Mouse (Mus musculus) right cerebral cortex, postnatal 4 days (tissue): ENCODE data around the gene Scgb1b17.
"Not testable (repeated sequence)": the region's sequence is repeated elsewhere in the genome, so short reads cannot be mapped to it uniquely, and the experiment has no call there.

ENCODE experiments used
- DNase-seq: peaks from one replicate; pipeline ENCODE4 v3.0.0-alpha.2; 2022

Gene Scgb1b17

GRCm38 (mm10) chr7:33063149-33063548 lies at the start of gene Scgb1b17:
TSS of gene Scgb1b17 (plus strand) at chr7:33063449.
- DNase-seq = not testable (repeated sequence)

DNA sequence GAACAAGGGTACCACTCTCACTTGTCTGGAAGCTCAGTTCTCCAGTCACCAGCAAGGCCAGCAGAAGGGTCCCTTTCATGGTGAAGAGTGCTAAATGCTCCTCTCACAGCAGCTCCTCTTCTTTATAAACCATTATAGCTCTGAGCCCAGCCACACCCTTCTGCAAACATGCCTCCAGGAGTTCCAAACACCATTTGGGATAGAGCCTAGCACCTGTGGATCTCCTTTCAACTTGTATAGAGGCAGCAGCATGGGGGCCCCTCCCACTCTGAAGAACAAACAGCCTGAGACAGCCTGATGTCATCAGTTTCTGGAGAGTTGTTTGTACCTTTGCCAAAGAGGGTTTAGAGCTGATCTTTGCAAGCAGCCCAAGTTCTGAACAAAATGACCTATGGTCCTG lies 6.8 kb upstream of the Scgb1b17 start, which contains the start of gene Scgb2b17:
TSS of gene Scgb2b17 (minus strand) at position 101 of the 400 bp plus-strand sequence.
- not testable (repeated sequence) for DNase-seq
